Comparison of ENCODE assay signal across 9 mouse cellular contexts in the genomic region with DNA sequence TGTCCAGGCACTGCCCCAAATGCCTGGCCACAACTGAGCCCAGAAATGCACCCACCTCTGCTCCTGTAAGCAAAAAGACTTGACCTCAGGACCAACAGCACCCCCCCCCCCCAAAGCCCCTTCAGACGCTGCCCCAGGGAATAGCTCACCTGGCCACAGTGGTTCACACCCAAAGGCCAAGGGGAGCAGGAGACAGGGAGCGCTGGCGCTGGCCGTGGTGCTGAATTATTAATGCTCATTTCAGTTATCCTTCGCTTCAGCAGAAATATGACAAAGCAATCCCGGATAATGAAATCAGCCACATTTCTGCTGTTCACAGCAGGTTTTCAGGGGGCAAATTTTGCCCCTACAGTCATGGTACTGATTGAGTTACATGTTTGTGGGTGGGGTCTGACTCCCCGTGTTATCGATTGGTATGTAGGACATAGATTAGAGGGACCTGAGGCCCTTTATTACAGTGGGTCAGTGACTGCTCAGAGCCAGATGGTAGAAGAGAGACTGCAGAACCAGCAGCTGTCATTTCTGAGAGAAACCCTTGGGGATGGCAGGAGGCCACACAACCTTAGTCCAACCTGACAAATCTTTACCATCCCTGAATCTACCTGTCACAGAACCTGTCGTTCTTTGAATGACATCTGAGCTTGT.
DNase-seq lines count a peak whose midpoint lies in the region; ATAC-seq lines count a peak whose summit lies in the region.
"Had no signal": no experiment of that assay in that cellular context is flagged by ENCODE, and none has a peak within 500 bp of the region (broad histone marks: within the 10 kb centered on the region; RNA-seq: fewer than 3 reads in every experiment).

No protein-coding gene starts in this region.

- H3K9ac ChIP-seq in kidney, embryonic 16.5 days (replicated peaks; ENCODE audit: low read length) = no peak overlapping the region
- H3K9ac ChIP-seq: limb, embryonic 13.5 days had no signal

- no peaks in the 10 kb centered on the region for H3K36me3 ChIP-seq in kidney, embryonic 16.5 days (ENCODE audit: insufficient read depth, low read length)
- H3K36me3 ChIP-seq in midbrain, embryonic 10.5 days = no peaks in the 10 kb centered on the region
- H3K36me3 ChIP-seq: limb, embryonic 13.5 days had no signal

- no peaks in the 10 kb centered on the region for H3K9me3 ChIP-seq in kidney, embryonic 16.5 days (ENCODE audit: low read length)
- no peaks in the 10 kb centered on the region for H3K9me3 ChIP-seq in midbrain, embryonic 10.5 days (replicated peaks)
- H3K9me3 ChIP-seq: limb, embryonic 13.5 days had no signal

- no peak overlapping the region for H3K4me2 ChIP-seq in kidney, embryonic 16.5 days (replicated peaks; ENCODE audit: low read depth, low read length)
- H3K4me2 ChIP-seq: limb, embryonic 13.5 days had no signal

- ATAC-seq in kidney, embryonic 16.5 days (ENCODE audit: low FRiP score, low TSS enrichment) = no peak
- no peak for ATAC-seq in frontal cortex, adult (ENCODE audit: low TSS enrichment)

- DNase-seq in kidney, postnatal 4 days = peak; percentile 72 to 75
- DNase-seq in adrenal gland, adult 2 months = peak; percentile 35
- DNase-seq in cerebellum, postnatal 36 days = peak; percentile 53 to 60
- peak; percentile 50 for DNase-seq in midbrain, embryonic 10.5 days (ENCODE audit: low spot score)
- no peak for DNase-seq in frontal cortex, postnatal 25 days (ENCODE audit: low spot score in 2 of 2)
- DNase-seq in spleen, postnatal 14 days (ENCODE audit: low spot score in 2 of 2) = no peak

- 47% methylated on average over 9 of the region's 9 CpGs for WGBS in kidney, embryonic 16.5 days
- 52% methylated on average over 9 of the region's 9 CpGs for WGBS in midbrain, embryonic 10.5 days

- H3K27ac ChIP-seq in kidney, embryonic 16.5 days (ENCODE audit: low read length) = no peak overlapping the region
- H3K27ac ChIP-seq in midbrain, embryonic 10.5 days (replicated peaks) = no peak overlapping the region
- H3K27ac ChIP-seq: limb, embryonic 13.5 days had no signal

- H3K27me3 ChIP-seq in kidney, embryonic 16.5 days (ENCODE audit: insufficient read depth, low read length) = no peaks in the 10 kb centered on the region
- H3K27me3 ChIP-seq in midbrain, embryonic 10.5 days (ENCODE audit: low read depth, poor library complexity, severe bottlenecking) = no peaks in the 10 kb centered on the region

- H3K4me1 ChIP-seq in kidney, embryonic 16.5 days (ENCODE audit: insufficient read depth, low read length) = no peaks in the 10 kb centered on the region
- no peaks in the 10 kb centered on the region for H3K4me1 ChIP-seq in midbrain, embryonic 10.5 days
- H3K4me1 ChIP-seq: limb, embryonic 13.5 days had no signal

- H3K4me3 ChIP-seq in kidney, embryonic 16.5 days (ENCODE audit: low read length) = no peak overlapping the region
- H3K4me3 ChIP-seq in midbrain, embryonic 10.5 days = no peak overlapping the region
- H3K4me3 ChIP-seq: limb, embryonic 13.5 days had no signal

Comparison
In these comparisons a context has a peak if more than half of its experiments do, and no peak if none do; other contexts are left out.
1. DNase-seq: peak in kidney, postnatal 4 days (2 of 2), adrenal gland, adult 2 months (single experiment), cerebellum, postnatal 36 days (2 of 2) and midbrain, embryonic 10.5 days (single experiment); none in frontal cortex, postnatal 25 days (0 of 2) and spleen, postnatal 14 days (0 of 2).